8 mouse cellular contexts compared by ENCODE assay signal in the genomic region with DNA sequence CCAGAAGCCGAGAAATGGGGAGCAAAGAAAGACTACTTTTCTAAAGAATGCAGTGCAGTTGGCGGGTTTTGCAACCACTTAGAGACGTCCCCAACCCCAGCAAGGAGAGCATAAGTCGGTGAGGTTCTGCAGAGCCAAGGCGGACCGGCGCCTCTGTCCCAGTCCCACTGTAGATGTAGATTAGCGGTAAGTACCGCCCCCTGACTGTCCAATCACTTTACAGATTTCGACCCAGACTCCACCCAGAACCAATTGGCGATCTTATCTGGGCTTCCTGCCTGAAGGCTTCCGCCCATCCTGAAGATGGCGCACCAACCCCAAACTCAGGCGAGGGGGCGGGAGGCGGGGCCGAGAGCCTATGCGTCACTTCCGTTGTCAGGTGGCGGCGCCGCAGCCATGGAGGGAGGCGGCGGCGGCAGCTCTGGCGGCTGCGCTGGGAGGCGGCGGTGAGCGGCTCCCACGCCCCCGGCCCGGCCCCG. TPM values are rescaled to one million over a fixed set of nuclear protein-coding genes. Genes with fewer than 3 reads are reported as not detected.
DNase-seq lines count a peak whose midpoint lies in the region; ATAC-seq and TF ChIP-seq lines count a peak whose summit lies in the region.

Gene Stk40 (plus strand): TSS at position 368 of the 479 bp plus-strand sequence.

- peak; percentile 79 for TF ChIP-seq CTCF in lung, postnatal 0 days (IDR thresholded peaks at IDR 0.05)

- peak; percentile 45; the same call in 1 of the 2 replicates for TF ChIP-seq EP300 in lung, postnatal 0 days (IDR thresholded peaks at IDR 0.05)

- H3K27ac ChIP-seq in hindbrain, embryonic 10.5 days: peak within 1 kb of the TSS; percentile 92
- H3K27ac ChIP-seq in lung, postnatal 0 days (ENCODE audit: low read length): peak within 1 kb of the TSS; percentile 97

- H3K9me3 ChIP-seq in hindbrain, embryonic 10.5 days: no peaks in the 10 kb centered on the region
- no peaks in the 10 kb centered on the region for H3K9me3 ChIP-seq in lung, postnatal 0 days (ENCODE audit: low read length)

- peaks cover 13% of the 10 kb centered on the region for H3K36me3 ChIP-seq in hindbrain, embryonic 10.5 days
- H3K36me3 ChIP-seq in lung, postnatal 0 days (ENCODE audit: insufficient read depth, low read length): no peaks in the 10 kb centered on the region

- no peaks in the 10 kb centered on the region for H3K27me3 ChIP-seq in hindbrain, embryonic 10.5 days (ENCODE audit: insufficient read depth, poor library complexity, severe bottlenecking)
- no peaks in the 10 kb centered on the region for H3K27me3 ChIP-seq in lung, postnatal 0 days (replicated peaks; ENCODE audit: insufficient read depth, low read length)

- H3K9ac ChIP-seq in lung, postnatal 0 days (replicated peaks; ENCODE audit: low read depth): peak within 1 kb of the TSS; percentile 87

- H3K4me3 ChIP-seq in hindbrain, embryonic 10.5 days: peak within 1 kb of the TSS; percentile 92
- peak within 1 kb of the TSS; percentile 93 for H3K4me3 ChIP-seq in lung, postnatal 0 days (ENCODE audit: low read depth, low read length)

- peak; percentile 85 for ATAC-seq in frontal cortex, adult (ENCODE audit: low TSS enrichment)
- peak; percentile 94 for ATAC-seq in lung, postnatal 0 days

- peaks cover 55% of the 10 kb centered on the region for H3K4me1 ChIP-seq in hindbrain, embryonic 10.5 days (replicated peaks)
- H3K4me1 ChIP-seq in lung, postnatal 0 days (ENCODE audit: insufficient read depth, low read depth, low read length): peaks cover 39% of the 10 kb centered on the region

- DNase-seq in MN1 (ENCODE audit: low spot score): peak; percentile 96
- peak; percentile 97 for DNase-seq in cerebellum, adult 9-10 months
- peak; percentile 98 for DNase-seq in hindbrain, embryonic 10.5 days (ENCODE audit: low spot score)
- peak; percentile 98 for DNase-seq in layer of hippocampus, adult 9-11 months
- peak; percentile 99 for DNase-seq in lung, postnatal 0 days (ENCODE audit: low spot score)
- peak; percentile 93 for DNase-seq in ovary, postnatal 14 days (ENCODE audit: low spot score)
- peak; percentile 97 for DNase-seq in thymus, postnatal 14 days

- WGBS in hindbrain, embryonic 10.5 days: under 1% methylated on average over 34 of the region's 34 CpGs
- 1% methylated on average over 31 of the region's 34 CpGs for WGBS in lung, postnatal 0 days

- H3K4me2 ChIP-seq in lung, postnatal 0 days (replicated peaks; ENCODE audit: low read depth, low read length): peak within 1 kb of the TSS; percentile 71

RNA-seq across cellular contexts. Expression of gene Stk40, which starts in this region (rescaled TPM):
- 46.9 and 47.2 TPM in 2 replicates for polyA plus RNA-seq in hindbrain, embryonic 10.5 days (2016; fragmentation: Nextera tagmentation; extraction: Ambion mirVana)
- polyA plus RNA-seq in lung, postnatal 0 days (2015; fragmentation: Nextera tagmentation; extraction: Ambion mirVana): 26.7 and 30.6 TPM in 2 replicates

Comparison
In these comparisons a context has a peak if more than half of its experiments do, and no peak if none do; other contexts are left out.
1. Peak in every context shown above with its lines: DNase-seq, ATAC-seq, H3K4me3 ChIP-seq and H3K27ac ChIP-seq.